13 mouse cellular contexts compared by ENCODE assay signal in the genomic region with DNA sequence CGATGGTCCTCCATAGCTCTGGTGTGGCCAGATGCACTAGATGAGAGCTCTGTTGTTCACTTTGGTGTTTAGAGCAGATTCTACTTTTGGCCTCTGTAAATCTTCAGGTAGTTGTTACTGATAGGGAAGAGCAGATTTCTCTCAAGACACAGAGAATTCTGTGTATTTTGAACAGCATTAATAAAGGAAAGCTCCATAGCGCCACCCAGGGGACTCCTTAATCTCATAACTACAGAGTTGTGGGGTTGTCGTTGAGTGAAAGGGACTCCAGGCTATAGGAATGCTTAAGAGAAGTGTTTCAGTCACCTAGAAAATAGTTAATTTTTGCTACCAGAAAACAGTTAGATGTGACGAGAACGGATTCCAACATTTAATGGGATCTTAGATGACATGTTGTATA.
DNase-seq lines count a peak whose midpoint lies in the region; ATAC-seq lines count a peak whose summit lies in the region.
"Had no signal": no experiment of that assay in that cellular context is flagged by ENCODE, and none has a peak within 500 bp of the region (broad histone marks: within the 10 kb centered on the region; RNA-seq: fewer than 3 reads in every experiment).

No protein-coding gene starts in this region.

- H3K36me3 ChIP-seq in midbrain, embryonic 14.5 days (ENCODE audit: control insufficient read depth, insufficient read depth, low read length) = no peaks in the 10 kb centered on the region
- H3K36me3 ChIP-seq in midbrain, embryonic 11.5 days (ENCODE audit: control insufficient read depth, insufficient read depth, low read length) = no peaks in the 10 kb centered on the region
- H3K36me3 ChIP-seq: heart, embryonic 10.5 days; hindbrain, embryonic 10.5 days; kidney, embryonic 15.5 days; limb, embryonic 13.5 days had no signal

- H3K4me3 ChIP-seq in midbrain, embryonic 14.5 days (replicated peaks; ENCODE audit: low read depth, low read length) = no peak overlapping the region
- no peak overlapping the region for H3K4me3 ChIP-seq in midbrain, embryonic 11.5 days (ENCODE audit: low read depth, low read length)
- H3K4me3 ChIP-seq: heart, embryonic 10.5 days; hindbrain, embryonic 10.5 days; kidney, embryonic 15.5 days; limb, embryonic 13.5 days; myocyte had no signal

- peak; percentile 19 for DNase-seq in kidney, postnatal 10 days
- no peak for DNase-seq in kidney, postnatal 25 days
- DNase-seq in midbrain, embryonic 14.5 days = peak; percentile 38
- DNase-seq in midbrain, embryonic 11.5 days (ENCODE audit: low spot score, missing footprints) = no peak
- DNase-seq in NIH3T3 (ENCODE audit: low read depth) = peak; percentile 3
- DNase-seq in adrenal gland, postnatal 14 days = peak; percentile 44
- no peak for DNase-seq in gastrocnemius, postnatal 36 days

- H3K27ac ChIP-seq in midbrain, embryonic 14.5 days (replicated peaks; ENCODE audit: low read depth, low read length) = no peak overlapping the region
- no peak overlapping the region for H3K27ac ChIP-seq in midbrain, embryonic 11.5 days (ENCODE audit: low read depth, low read length)
- H3K27ac ChIP-seq: heart, embryonic 10.5 days; hindbrain, embryonic 10.5 days; kidney, embryonic 15.5 days; limb, embryonic 13.5 days; macrophage had no signal

- no peak for ATAC-seq in midbrain, embryonic 14.5 days (ENCODE audit: low FRiP score, low TSS enrichment)
- ATAC-seq in midbrain, embryonic 11.5 days (ENCODE audit: low FRiP score) = no peak

- intact Hi-C loops in gastrocnemius, postnatal 36 days (cut with DNase I) = no loop called here

- no peaks in the 10 kb centered on the region for H3K9me3 ChIP-seq in midbrain, embryonic 14.5 days (ENCODE audit: control insufficient read depth, low read length)
- no peaks in the 10 kb centered on the region for H3K9me3 ChIP-seq in midbrain, embryonic 11.5 days (ENCODE audit: control insufficient read depth, low read length)
- H3K9me3 ChIP-seq: heart, embryonic 10.5 days; hindbrain, embryonic 10.5 days; kidney, embryonic 15.5 days; limb, embryonic 13.5 days had no signal

- no peak overlapping the region for H3K4me2 ChIP-seq in midbrain, embryonic 14.5 days (ENCODE audit: low read length)
- H3K4me2 ChIP-seq in midbrain, embryonic 11.5 days = no peak overlapping the region
- H3K4me2 ChIP-seq: kidney, embryonic 15.5 days; limb, embryonic 13.5 days had no signal

- no peak overlapping the region for H3K9ac ChIP-seq in midbrain, embryonic 14.5 days (replicated peaks; ENCODE audit: low read length)
- no peak overlapping the region for H3K9ac ChIP-seq in midbrain, embryonic 11.5 days (ENCODE audit: low read length)
- H3K9ac ChIP-seq: kidney, embryonic 15.5 days; limb, embryonic 13.5 days had no signal

- H3K27me3 ChIP-seq in midbrain, embryonic 14.5 days (ENCODE audit: control insufficient read depth, insufficient read depth, low read length) = no peaks in the 10 kb centered on the region
- H3K27me3 ChIP-seq in midbrain, embryonic 11.5 days (ENCODE audit: control insufficient read depth, insufficient read depth, low read length) = no peaks in the 10 kb centered on the region
- H3K27me3 ChIP-seq: kidney, embryonic 15.5 days; limb, embryonic 13.5 days had no signal

- 0 out of 2 replicates have a peak, but pooled peaks cover 5% of the 10 kb centered on the region for H3K4me1 ChIP-seq in midbrain, embryonic 14.5 days (ENCODE audit: control insufficient read depth, insufficient read depth, low read length)
- 0 out of 2 replicates have a peak, but pooled peaks cover 2% of the 10 kb centered on the region for H3K4me1 ChIP-seq in midbrain, embryonic 11.5 days (ENCODE audit: control insufficient read depth, insufficient read depth, low read length)
- H3K4me1 ChIP-seq: heart, embryonic 10.5 days; kidney, embryonic 15.5 days had no signal

- 79% methylated on average over 5 of the region's 5 CpGs for whole genome bisulfite sequencing in midbrain, embryonic 14.5 days
- WGBS in midbrain, embryonic 11.5 days = 77% methylated on average over 5 of the region's 5 CpGs

Comparison
In these comparisons a context has a peak if more than half of its experiments do, and no peak if none do; other contexts are left out.
1. DNase-seq: peak in kidney, postnatal 10 days (single experiment), midbrain, embryonic 14.5 days (single experiment), NIH3T3 (single experiment) and adrenal gland, postnatal 14 days (single experiment); none in kidney, postnatal 25 days (0 of 2), midbrain, embryonic 11.5 days (single experiment) and gastrocnemius, postnatal 36 days (0 of 2).